ENCODE assay signal across 20 mouse cellular contexts in genomic region chr11:7150511-7150910, GRCm38 (mm10). TPM values are rescaled to one million over a fixed set of nuclear protein-coding genes. Genes with fewer than 3 reads are reported as not detected.
A peak's percentile ranks its signal among the peaks of the same experiment; 100 is the strongest.
DNase-seq lines count a peak whose midpoint lies in the region; ATAC-seq lines count a peak whose summit lies in the region.
"Had no signal": no experiment of that assay in that cellular context is flagged by ENCODE, and none has a peak within 500 bp of the region (broad histone marks: within the 10 kb centered on the region; RNA-seq: fewer than 3 reads in every experiment).

No protein-coding gene starts in this region.

- DNase-seq in hindbrain, embryonic 11.5 days (ENCODE audit: low spot score), result no peak
- peak; percentile 86 for DNase-seq in cerebellum, adult 9-11 months
- no peak for DNase-seq in ovary, postnatal 14 days (ENCODE audit: low spot score)
- DNase-seq in adrenal gland, postnatal 14 days, result no peak
- DNase-seq: gastrocnemius, postnatal 25 days; kidney, adult 11 months; kidney, postnatal 10 days; lung, postnatal 36 days; right cerebral cortex, adult 18-20 months had no signal

- no peak overlapping the region for H3K27ac ChIP-seq in hindbrain, embryonic 15.5 days (replicated peaks)
- H3K27ac ChIP-seq in hindbrain, embryonic 11.5 days (ENCODE audit: low read depth, low read length), result no peak overlapping the region
- no peak overlapping the region for H3K27ac ChIP-seq in neural tube, embryonic 14.5 days (ENCODE audit: low read depth, low read length)
- no peak overlapping the region for H3K27ac ChIP-seq in neural tube, embryonic 15.5 days (replicated peaks)
- H3K27ac ChIP-seq: hindbrain, embryonic 13.5 days; left cerebral cortex, adult 2 months; limb, embryonic 12.5 days; liver, embryonic 14.5 days had no signal

- H3K9me3 ChIP-seq in hindbrain, embryonic 15.5 days, result no peaks in the 10 kb centered on the region
- no peaks in the 10 kb centered on the region for H3K9me3 ChIP-seq in hindbrain, embryonic 11.5 days (ENCODE audit: control insufficient read depth, low read length)
- no peaks in the 10 kb centered on the region for H3K9me3 ChIP-seq in neural tube, embryonic 14.5 days (ENCODE audit: control insufficient read depth, low read length)
- H3K9me3 ChIP-seq in neural tube, embryonic 15.5 days (replicated peaks), result no peaks in the 10 kb centered on the region
- H3K9me3 ChIP-seq: hindbrain, embryonic 13.5 days; limb, embryonic 12.5 days had no signal

- 93% methylated on average over 8 of the region's 8 CpGs for WGBS in hindbrain, embryonic 15.5 days
- WGBS in hindbrain, embryonic 11.5 days, result 95% methylated on average over 8 of the region's 8 CpGs
- WGBS in neural tube, embryonic 14.5 days, result 88% methylated on average over 8 of the region's 8 CpGs
- WGBS in neural tube, embryonic 15.5 days, result 86% methylated on average over 8 of the region's 8 CpGs

- no peak overlapping the region for H3K4me3 ChIP-seq in hindbrain, embryonic 15.5 days
- no peak overlapping the region for H3K4me3 ChIP-seq in hindbrain, embryonic 11.5 days (ENCODE audit: low read depth, low read length)
- no peak overlapping the region for H3K4me3 ChIP-seq in neural tube, embryonic 14.5 days (ENCODE audit: low read depth, low read length)
- no peak overlapping the region for H3K4me3 ChIP-seq in neural tube, embryonic 15.5 days (replicated peaks)
- H3K4me3 ChIP-seq: hindbrain, embryonic 13.5 days; left cerebral cortex, adult 2 months; limb, embryonic 12.5 days had no signal

- H3K36me3 ChIP-seq in hindbrain, embryonic 15.5 days, result peaks cover 4% of the 10 kb centered on the region; the same call in 1 of the 2 replicates
- H3K36me3 ChIP-seq in hindbrain, embryonic 11.5 days (ENCODE audit: control insufficient read depth, insufficient read depth, low read length), result no peaks in the 10 kb centered on the region
- H3K36me3 ChIP-seq in neural tube, embryonic 14.5 days (ENCODE audit: control insufficient read depth, insufficient read depth, low read length), result 0 out of 2 replicates have a peak, but pooled peaks cover 5% of the 10 kb centered on the region
- peaks cover 49% of the 10 kb centered on the region for H3K36me3 ChIP-seq in neural tube, embryonic 15.5 days
- H3K36me3 ChIP-seq: limb, embryonic 12.5 days had no signal

- 0 out of 2 replicates have a peak, but pooled peaks have one; percentile 16 for ATAC-seq in hindbrain, embryonic 15.5 days (ENCODE audit: low FRiP score, low read depth)
- no peak for ATAC-seq in hindbrain, embryonic 11.5 days (ENCODE audit: low FRiP score)
- 0 out of 2 replicates have a peak, but pooled peaks have one; percentile 34 for ATAC-seq in neural tube, embryonic 14.5 days (ENCODE audit: low read depth)
- ATAC-seq in neural tube, embryonic 15.5 days (ENCODE audit: low FRiP score), result no peak

- no peaks in the 10 kb centered on the region for H3K27me3 ChIP-seq in hindbrain, embryonic 15.5 days
- no peaks in the 10 kb centered on the region for H3K27me3 ChIP-seq in hindbrain, embryonic 11.5 days (ENCODE audit: control insufficient read depth, insufficient read depth, low read length)
- no peaks in the 10 kb centered on the region for H3K27me3 ChIP-seq in neural tube, embryonic 14.5 days (ENCODE audit: control insufficient read depth, insufficient read depth, low read length)
- H3K27me3 ChIP-seq in neural tube, embryonic 15.5 days (replicated peaks), result no peaks in the 10 kb centered on the region
- H3K27me3 ChIP-seq: hindbrain, embryonic 13.5 days; limb, embryonic 12.5 days had no signal

- no peak overlapping the region for H3K4me2 ChIP-seq in hindbrain, embryonic 15.5 days
- no peak overlapping the region for H3K4me2 ChIP-seq in hindbrain, embryonic 11.5 days (replicated peaks; ENCODE audit: low read depth, low read length)
- H3K4me2 ChIP-seq in neural tube, embryonic 14.5 days (ENCODE audit: low read depth, low read length), result no peak overlapping the region
- H3K4me2 ChIP-seq in neural tube, embryonic 15.5 days, result no peak overlapping the region
- H3K4me2 ChIP-seq: hindbrain, embryonic 13.5 days; limb, embryonic 12.5 days had no signal

- no peaks in the 10 kb centered on the region; the same call in 1 of the 2 replicates for H3K4me1 ChIP-seq in hindbrain, embryonic 15.5 days (replicated peaks)
- no peaks in the 10 kb centered on the region for H3K4me1 ChIP-seq in hindbrain, embryonic 11.5 days (replicated peaks; ENCODE audit: control insufficient read depth, insufficient read depth, low read length)
- H3K4me1 ChIP-seq in neural tube, embryonic 14.5 days (ENCODE audit: control insufficient read depth, insufficient read depth, low read length), result no peaks in the 10 kb centered on the region
- H3K4me1 ChIP-seq in neural tube, embryonic 15.5 days, result no peaks in the 10 kb centered on the region
- H3K4me1 ChIP-seq: hindbrain, embryonic 13.5 days had no signal

- no peak overlapping the region for H3K9ac ChIP-seq in hindbrain, embryonic 15.5 days
- H3K9ac ChIP-seq in hindbrain, embryonic 11.5 days (ENCODE audit: low read depth, low read length), result no peak overlapping the region
- no peak overlapping the region for H3K9ac ChIP-seq in neural tube, embryonic 14.5 days (replicated peaks; ENCODE audit: low read depth, low read length)
- no peak overlapping the region for H3K9ac ChIP-seq in neural tube, embryonic 15.5 days (replicated peaks)
- H3K9ac ChIP-seq: hindbrain, embryonic 13.5 days; limb, embryonic 12.5 days; liver, embryonic 14.5 days had no signal

RNA-seq across cellular contexts. Expression of gene Gm11985, which starts 37.9 kb away (rescaled TPM):
- 0.16 TPM in 1 of 2 replicates, not detected in the other for polyA plus RNA-seq in hindbrain, embryonic 15.5 days (2015; fragmentation: Nextera tagmentation; extraction: Ambion mirVana)
- polyA plus RNA-seq in hindbrain, embryonic 11.5 days (2014; fragmentation: Nextera tagmentation; extraction: Ambion mirVana), result not detected in 2 replicates
- 0.20 TPM in 1 of 2 replicates, not detected in the other for polyA plus RNA-seq in neural tube, embryonic 14.5 days (2014; fragmentation: Nextera tagmentation; extraction: Ambion mirVana)
- polyA plus RNA-seq in neural tube, embryonic 15.5 days (2015; fragmentation: Nextera tagmentation; extraction: Ambion mirVana), result not detected in 2 replicates
- not detected in 2 replicates for total RNA-seq in adrenal gland, postnatal 14 days (2021)
- total RNA-seq: adrenal gland, postnatal 4 days; gastrocnemius, postnatal 25 days; heart, adult 8-10 months; left cerebral cortex, adult 2 months; neutrophil, adult 5-6 weeks had no signal
- polyA plus RNA-seq: heart, embryonic 16.5 days; hindbrain, embryonic 13.5 days; limb, embryonic 12.5 days; liver, embryonic 14.5 days had no signal

RNA-seq across cellular contexts. Expression of gene Igfbp1, which starts 47.1 kb away (rescaled TPM):
- polyA plus RNA-seq in hindbrain, embryonic 15.5 days (2015; fragmentation: Nextera tagmentation; extraction: Ambion mirVana), result 0.13 and 0.20 TPM in 2 replicates
- 0.14 and 0.67 TPM in 2 replicates for polyA plus RNA-seq in hindbrain, embryonic 11.5 days (2014; fragmentation: Nextera tagmentation; extraction: Ambion mirVana)
- polyA plus RNA-seq in neural tube, embryonic 14.5 days (2014; fragmentation: Nextera tagmentation; extraction: Ambion mirVana), result 0.46 TPM in 1 of 2 replicates, not detected in the other
- 0.10 and 0.38 TPM in 2 replicates for polyA plus RNA-seq in neural tube, embryonic 15.5 days (2015; fragmentation: Nextera tagmentation; extraction: Ambion mirVana)
- 3.5 and 20.9 TPM in 2 replicates for total RNA-seq in adrenal gland, postnatal 14 days (2021)
- total RNA-seq: gastrocnemius, postnatal 25 days; heart, adult 8-10 months; left cerebral cortex, adult 2 months; neutrophil, adult 5-6 weeks had no signal

Comparison
In these comparisons a context has a peak if more than half of its experiments do, and no peak if none do; other contexts are left out.
1. ATAC-seq: peak in hindbrain, embryonic 15.5 days (single experiment) and neural tube, embryonic 14.5 days (single experiment); none in hindbrain, embryonic 11.5 days (single experiment) and neural tube, embryonic 15.5 days (single experiment).